Mouse (Mus musculus): ENCODE data around the gene Vmn2r82. TPM values are rescaled to one million over a fixed set of nuclear protein-coding genes. Genes with fewer than 3 reads are reported as not detected.

Vmn2r82 gene
- not detected in 2 replicates for polyA plus RNA-seq (2012; rRNA removed; ENCODE audit: low replicate concordance)

DNA sequence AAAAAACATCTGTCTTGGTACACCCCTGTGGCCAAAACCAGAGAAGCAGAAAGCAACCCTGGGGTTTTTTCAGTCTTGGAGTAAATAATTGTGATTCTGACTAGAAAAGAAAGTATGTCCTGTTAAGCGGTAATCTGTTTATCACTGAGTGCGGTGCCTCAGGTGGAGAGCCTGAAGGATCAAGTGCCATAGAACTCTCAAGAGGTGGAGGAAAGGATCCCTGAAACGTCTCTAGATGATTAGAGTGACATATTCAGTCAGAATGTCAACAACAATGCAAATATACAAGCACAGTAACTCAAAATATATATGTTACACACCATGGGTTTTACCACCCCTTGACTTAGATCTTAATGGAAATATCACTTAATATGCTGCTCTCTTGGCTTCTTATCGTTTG, at the start of gene Vmn2r82:
Vmn2r82 (plus strand) TSS at position 301 of the 400 bp plus-strand sequence.

Other genes with a start within 250 kb of the Vmn2r82 start
- not detected in 2 replicates for gene Vmn2r80, start 207.8 kb upstream of the Vmn2r82 start, polyA plus RNA-seq (2012; rRNA removed; ENCODE audit: low replicate concordance)
- gene Vmn2r81, start 108.8 kb upstream of the Vmn2r82 start, polyA plus RNA-seq (2012; rRNA removed; ENCODE audit: low replicate concordance): not detected in 2 replicates
- not detected in 2 replicates for gene Vmn2r83, start 112.2 kb downstream of the Vmn2r82 start, polyA plus RNA-seq (2012; rRNA removed; ENCODE audit: low replicate concordance)
- gene Plpp2, start 177.3 kb downstream of the Vmn2r82 start, polyA plus RNA-seq (2012; rRNA removed; ENCODE audit: low replicate concordance): 227 and 464 TPM in 2 replicates
- 87.0 and 107 TPM in 2 replicates for gene Mier2, start 198.7 kb downstream of the Vmn2r82 start, polyA plus RNA-seq (2012; rRNA removed; ENCODE audit: low replicate concordance)
- gene Theg, start 230.8 kb downstream of the Vmn2r82 start, polyA plus RNA-seq (2012; rRNA removed; ENCODE audit: low replicate concordance): not detected in 2 replicates